Mouse (Mus musculus) liver, adult 2 months (tissue): ENCODE measurements around the gene Ctla4.

ENCODE experiments used
- CTCF ChIP-seq: fragments of 200-500 bp; IDR thresholded peaks from 2 replicates; pipeline ENCODE4 v1.5.1; 2011; ENCODE audit warnings: low read depth, low read length, control low read depth
- POLR2A ChIP-seq: fragments of 200-500 bp; IDR thresholded peaks from 2 replicates; pipeline ENCODE4 v1.6.1; 2011; ENCODE audit warnings: low read length, control low read depth; ENCODE audit not compliant: insufficient read depth; ENCODE audit errors: extremely low read depth

GRCm38 (mm10) chr1:60862951-60863461 lies 23.8 kb upstream of the Ctla4 start:
- no peak for TF ChIP-seq POLR2A
- no peak for TF ChIP-seq CTCF
